Mouse (Mus musculus) MEL (cell line): ENCODE data around the gene Nhlrc3. TPM values are rescaled to one million over a fixed set of nuclear protein-coding genes. Genes with fewer than 3 reads are reported as not detected.
A peak's percentile ranks its signal among the peaks of the same experiment; 100 is the strongest.

Experiments
- DNase-seq: peaks from one replicate; pipeline ENCODE4 v3.0.0; 2011; ENCODE audit warnings: low read depth, low spot score
- H3K27ac ChIP-seq: 2 replicates; pipeline ENCODE4 v1.5.1; 2012; ENCODE audit warnings: low read depth, mild to moderate bottlenecking, control low read depth, low read length, moderate library complexity; ENCODE audit not compliant: control insufficient read depth
- H3K27me3 ChIP-seq, 2 experiments: fragments of 150-350 bp in 1 of 2; sonication (generic) in 1 of 2; 2 replicates each; pipeline ENCODE4 v1.6.1; 2012; ENCODE audit warnings: low read length in 2 of 2, mild to moderate bottlenecking in 2 of 2, improper control_type of control experiment in 1 of 2, moderate library complexity in 1 of 2; ENCODE audit not compliant: insufficient read depth in 2 of 2, control insufficient read depth in 1 of 2
- H3K36me3 ChIP-seq, 2 experiments: 2 replicates each; pipeline ENCODE4 v1.6.1; 2012 to 2014; ENCODE audit warnings: low read length in 2 of 2, improper control_type of control experiment in 1 of 2, inconsistent platforms in 1 of 2, mild to moderate bottlenecking in 1 of 2; ENCODE audit not compliant: insufficient read depth in 2 of 2, control insufficient read depth in 1 of 2
- H3K4me1 ChIP-seq, 2 experiments: fragments of 150-350 bp in 1 of 2; sonication (generic) in 1 of 2; 2 replicates each; pipeline ENCODE4 v1.6.1; 2012; ENCODE audit warnings: low read length in 2 of 2, improper control_type of control experiment in 1 of 2, mild to moderate bottlenecking in 1 of 2; ENCODE audit not compliant: insufficient read depth in 2 of 2, control insufficient read depth in 1 of 2
- H3K4me3 ChIP-seq, 2 experiments: fragments of 150-350 bp in 1 of 2; sonication (generic) in 1 of 2; 2 replicates each; pipeline ENCODE4 v1.5.1; 2012; ENCODE audit warnings: low read depth in 2 of 2, low read length in 2 of 2, mild to moderate bottlenecking in 2 of 2, moderate library complexity in 2 of 2, control low read depth in 1 of 2, improper control_type of control experiment in 1 of 2; ENCODE audit not compliant: control insufficient read depth in 1 of 2, insufficient read depth in 1 of 2
- H3K79me2 ChIP-seq: 2 replicates; pipeline ENCODE4 v1.6.1; 2012; ENCODE audit warnings: mild to moderate bottlenecking, low read length, moderate library complexity; ENCODE audit not compliant: control insufficient read depth, poor library complexity, insufficient read depth
- H3K9ac ChIP-seq: 2 replicates; pipeline ENCODE4 v1.6.1; 2012; ENCODE audit warnings: low read depth, mild to moderate bottlenecking, control low read depth, low read length, moderate library complexity; ENCODE audit not compliant: control insufficient read depth, poor library complexity, severe bottlenecking
- H3K9me3 ChIP-seq: fragments of 150-350 bp; sonication (generic); replicated peaks from 2 replicates; pipeline ENCODE4 v1.6.1; 2012; ENCODE audit warnings: mild to moderate bottlenecking, low read length, improper control_type of control experiment, moderate library complexity; ENCODE audit not compliant: insufficient read depth
- CTCF ChIP-seq, 3 experiments: IDR thresholded peaks in 2 of 3; conservative IDR thresholded peaks in 1 of 3; 2 replicates each; pipeline ENCODE4 v1.5.1; 2011 to 2012; ENCODE audit warnings: low read length in 3 of 3, low read depth in 2 of 3, mild to moderate bottlenecking in 2 of 3, improper control_type of control experiment in 1 of 3, inconsistent platforms in 1 of 3, mixed read lengths in 1 of 3, moderate library complexity in 1 of 3; ENCODE audit not compliant: control insufficient read depth in 1 of 3, insufficient read depth in 1 of 3, poor library complexity in 1 of 3, severe bottlenecking in 1 of 3
- E2F4 ChIP-seq: IDR thresholded peaks from 2 replicates; pipeline ENCODE4 v1.6.1; 2011; ENCODE audit warnings: low read depth, low read length, improper control_type of control experiment, borderline replicate concordance
- ELF1 ChIP-seq: IDR thresholded peaks from 2 replicates; pipeline ENCODE4 v1.6.1; 2014; ENCODE audit warnings: low read depth, mild to moderate bottlenecking, inconsistent platforms, low read length, improper control_type of control experiment, moderate library complexity
- ETS1 ChIP-seq: IDR thresholded peaks from 2 replicates; pipeline ENCODE4 v1.6.1; 2012; ENCODE audit warnings: low read depth, mild to moderate bottlenecking, inconsistent platforms, low read length, improper control_type of control experiment, moderate library complexity
- HCFC1 ChIP-seq: IDR thresholded peaks from 2 replicates; pipeline ENCODE4 v1.6.1; 2012; ENCODE audit warnings: low read depth, mild to moderate bottlenecking, inconsistent platforms, low read length, improper control_type of control experiment, moderate library complexity
- JUND ChIP-seq: IDR thresholded peaks from 2 replicates; pipeline ENCODE4 v1.6.1; 2011; ENCODE audit warnings: low read depth, mild to moderate bottlenecking, improper control_type of control experiment, low read length
- MAFK ChIP-seq: IDR thresholded peaks from 2 replicates; pipeline ENCODE4 v1.6.1; 2011; ENCODE audit warnings: low read depth, mild to moderate bottlenecking, low read length, improper control_type of control experiment, borderline replicate concordance
- MAX ChIP-seq: IDR thresholded peaks from 2 replicates; pipeline ENCODE4 v1.6.1; 2011; ENCODE audit warnings: low read length, improper control_type of control experiment
- MAZ ChIP-seq: IDR thresholded peaks from 2 replicates; pipeline ENCODE4 v1.6.1; 2012; ENCODE audit warnings: low read depth, mild to moderate bottlenecking, inconsistent platforms, low read length, improper control_type of control experiment
- MEF2A ChIP-seq: IDR thresholded peaks from 2 replicates; pipeline ENCODE4 v1.6.1; 2014; ENCODE audit warnings: low read depth, mild to moderate bottlenecking, inconsistent platforms, low read length, improper control_type of control experiment; ENCODE audit not compliant: poor library complexity, insufficient replicate concordance, severe bottlenecking; ENCODE audit errors: extremely low read depth
- MXI1 ChIP-seq: IDR thresholded peaks from 2 replicates; pipeline ENCODE4 v1.6.1; 2011; ENCODE audit warnings: mild to moderate bottlenecking, low read depth, low read length, improper control_type of control experiment
- MYC ChIP-seq: IDR thresholded peaks from 2 replicates; pipeline ENCODE4 v1.6.1; 2011; ENCODE audit warnings: low read depth, mild to moderate bottlenecking, low read length, improper control_type of control experiment, moderate library complexity
- NELFE ChIP-seq: IDR thresholded peaks from 2 replicates; pipeline ENCODE4 v1.6.1; 2011; ENCODE audit warnings: low read depth, low read length, improper control_type of control experiment
- POLR2A ChIP-seq, 2 experiments: IDR thresholded peaks; 2 replicates each; pipeline ENCODE4 v1.6.1; 2011 to 2012; ENCODE audit warnings: low read length in 2 of 2, mild to moderate bottlenecking in 2 of 2, control low read depth in 1 of 2, improper control_type of control experiment in 1 of 2, low read depth in 1 of 2, moderate library complexity in 1 of 2; ENCODE audit not compliant: control insufficient read depth in 1 of 2, insufficient read depth in 1 of 2, poor library complexity in 1 of 2
- POLR2AphosphoS2 ChIP-seq: IDR thresholded peaks from 2 replicates; pipeline ENCODE4 v1.6.1; 2011; ENCODE audit warnings: low read length, improper control_type of control experiment
- SIN3A ChIP-seq: IDR thresholded peaks from 2 replicates; pipeline ENCODE4 v1.6.1; 2012; ENCODE audit warnings: low read length, improper control_type of control experiment, inconsistent platforms
- TBP ChIP-seq: IDR thresholded peaks from 2 replicates; pipeline ENCODE4 v1.8.0; 2011; ENCODE audit warnings: low read depth, low read length, improper control_type of control experiment
- TCF12 ChIP-seq: IDR thresholded peaks from 2 replicates; pipeline ENCODE4 v1.6.1; 2014; ENCODE audit warnings: low read depth, mild to moderate bottlenecking, inconsistent platforms, low read length, improper control_type of control experiment, moderate library complexity
- USF2 ChIP-seq, 2 experiments: IDR thresholded peaks; 2 replicates each; pipeline ENCODE4 v1.6.1; 2011 to 2012; ENCODE audit warnings: improper control_type of control experiment in 2 of 2, low read length in 2 of 2, borderline replicate concordance in 1 of 2, inconsistent platforms in 1 of 2, low read depth in 1 of 2, mild to moderate bottlenecking in 1 of 2; ENCODE audit not compliant: insufficient read depth in 1 of 2
- ZC3H11A ChIP-seq: IDR thresholded peaks from 2 replicates; pipeline ENCODE4 v1.6.1; 2012; ENCODE audit warnings: low read depth, mild to moderate bottlenecking, inconsistent platforms, low read length, improper control_type of control experiment
- ZKSCAN1 ChIP-seq: IDR thresholded peaks from 2 replicates; pipeline ENCODE4 v1.6.1; 2012; ENCODE audit warnings: low read depth, mild to moderate bottlenecking, inconsistent platforms, low read length, improper control_type of control experiment, moderate library complexity
- polyA plus RNA-seq, 2 experiments: library from polyadenylated mRNA; stranded (reverse) in 1 of 2; unstranded in 1 of 2; fragments of >175 nt in 1 of 2; fragments of >200 nt in 1 of 2; gene quantifications; 2 replicates each; pipeline versions ENCODE4 v1.2.1 to v1.2.4; 2012; ENCODE audit warnings: low replicate concordance in 2 of 2, low read depth in 1 of 2; ENCODE audit not compliant: insufficient read length in 2 of 2, insufficient read depth in 1 of 2, missing spikeins in 1 of 2
- total RNA-seq: library from RNA; depleted of rRNA; stranded (reverse); fragments of 300-350 nt; gene quantifications from 2 replicates; pipeline ENCODE4 v1.2.3, GENCODE M21; 2012; rRNA removed

Nhlrc3 gene
- total RNA-seq (4.8 and 6.7 TPM in 2 replicates), polyA plus RNA-seq (1 to 10 TPM in 1 of 2 experiments, not detected in 1; 9.1 TPM)

DNA sequence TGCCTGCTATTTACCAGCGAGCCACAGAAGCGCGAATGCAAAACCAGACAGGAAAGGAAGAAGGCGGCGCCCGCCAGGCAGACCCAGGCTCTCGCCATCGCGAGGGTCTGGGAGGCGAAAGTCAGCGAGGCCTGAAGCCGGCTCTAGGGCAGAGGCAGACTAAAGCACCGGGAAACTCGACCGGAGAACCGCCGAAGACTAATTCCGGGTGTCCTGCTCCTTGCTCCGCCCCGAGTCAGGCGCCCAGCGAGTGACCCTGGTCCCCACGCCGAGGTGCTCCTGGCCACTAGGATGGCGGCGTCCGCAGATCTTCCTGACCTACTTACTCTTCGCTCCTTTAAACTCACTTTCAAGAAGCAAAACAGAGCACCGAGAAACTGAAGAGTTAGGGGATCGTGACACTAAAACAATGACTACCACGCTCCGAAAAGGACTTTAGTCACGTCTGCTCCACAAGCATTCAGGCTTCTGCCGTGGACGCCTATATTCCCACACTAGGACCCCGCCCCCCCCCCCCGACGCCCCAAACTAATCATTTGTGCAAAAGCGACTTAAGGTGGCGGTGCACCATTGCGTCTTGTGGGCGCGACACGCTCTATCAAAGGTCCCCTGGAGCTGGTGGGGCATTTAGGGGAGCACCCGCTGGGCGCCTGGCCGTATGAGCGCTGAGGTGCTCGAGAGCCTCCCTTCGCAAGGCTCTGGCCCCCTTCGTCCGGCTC, at the start of gene Nhlrc3, which contains the start of gene Proser1:
Gene Nhlrc3 (minus strand): TSS at position 287 of the 719 bp plus-strand sequence.
Gene Proser1 (plus strand): TSS at position 621 of the 719 bp plus-strand sequence.
- no peaks in the 10 kb centered on the region for H3K9me3 ChIP-seq
- H3K27ac ChIP-seq: peak within 1 kb of the TSS; percentile 97
- peaks cover 53% of the 10 kb centered on the region for H3K79me2 ChIP-seq
- peaks cover 0 to 16% of the 10 kb centered on the region in 2 experiments; a peak in 2 of 4 replicates for H3K4me1 ChIP-seq
- DNase-seq: peak; percentile 97
- TF ChIP-seq USF2 (IDR thresholded peaks at IDR 0.05; ENCODE audit: borderline replicate concordance in 1 of 2, insufficient read depth in 1 of 2, low read depth in 1 of 2, low read length in 2 of 2) (no peak), JUND (no peak), ELF1 (peak; percentile 80; the same call in 1 of the 2 replicates), MXI1 (peak; percentile 65; the same call in 1 of the 2 replicates), POLR2A (IDR thresholded peaks at IDR 0.05; ENCODE audit: control insufficient read depth in 1 of 2, insufficient read depth in 1 of 2, low read depth in 1 of 2, low read length in 2 of 2, poor library complexity in 1 of 2) (peak; percentile 7 to 69; a peak in 3 of 4 replicates), ZC3H11A (no peak), HCFC1 (peak; percentile 92), MYC (0 out of 2 replicates have a peak, but pooled peaks have one; percentile 32), ETS1 (0 out of 2 replicates have a peak, but pooled peaks have one; percentile 34), MAZ (peak; percentile 92), TBP (no peak; the same call in 1 of the 2 replicates), MEF2A (no peak), MAFK (no peak), TCF12 (peak; percentile 42; the same call in 1 of the 2 replicates), MAX (peak; percentile 99), ZKSCAN1 (peak; percentile 99), E2F4 (no peak), SIN3A (peak; percentile 99), POLR2AphosphoS2 (no peak), NELFE (peak; percentile 50), CTCF (IDR thresholded peaks at IDR 0.05 in 2 of 3, conservative IDR thresholded peaks at IDR 0.05 in 1 of 3; ENCODE audit: control insufficient read depth in 1 of 3, insufficient read depth in 1 of 3, low read depth in 2 of 3, low read length in 3 of 3, poor library complexity in 1 of 3, severe bottlenecking in 1 of 3) (no peak)
- no peaks in the 10 kb centered on the region for H3K27me3 ChIP-seq
- peak within 1 kb of the TSS; percentile 91 for H3K9ac ChIP-seq
- peak within 1 kb of the TSS; percentile 98 to 100 for H3K4me3 ChIP-seq
- H3K36me3 ChIP-seq: peaks cover 1 to 21% of the 10 kb centered on the region in 2 experiments
